Mouse (Mus musculus): ENCODE measurements around the gene Ubac2.

Gene Ubac2

DNA sequence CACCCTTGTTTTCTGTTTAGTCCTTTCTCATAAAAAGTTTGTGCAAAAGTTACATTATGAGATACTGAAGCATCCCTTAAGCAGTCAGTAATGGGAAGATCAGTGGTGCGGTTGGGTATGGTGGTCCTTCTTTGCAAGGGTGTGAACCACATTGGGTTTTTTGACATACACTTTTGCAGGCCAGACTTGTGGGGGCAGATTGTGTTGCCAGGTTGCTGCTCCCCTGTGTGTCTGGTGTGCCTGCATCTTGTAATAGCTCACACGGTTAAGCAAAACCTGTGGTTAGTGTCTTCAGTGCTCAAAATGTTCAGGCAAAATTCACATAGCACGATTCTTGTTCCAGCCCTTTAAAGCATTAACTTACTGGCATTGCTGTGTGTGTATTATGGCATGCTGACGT, 16.9 kb downstream of the Ubac2 start:
- DNase-seq: no peak

DNA sequence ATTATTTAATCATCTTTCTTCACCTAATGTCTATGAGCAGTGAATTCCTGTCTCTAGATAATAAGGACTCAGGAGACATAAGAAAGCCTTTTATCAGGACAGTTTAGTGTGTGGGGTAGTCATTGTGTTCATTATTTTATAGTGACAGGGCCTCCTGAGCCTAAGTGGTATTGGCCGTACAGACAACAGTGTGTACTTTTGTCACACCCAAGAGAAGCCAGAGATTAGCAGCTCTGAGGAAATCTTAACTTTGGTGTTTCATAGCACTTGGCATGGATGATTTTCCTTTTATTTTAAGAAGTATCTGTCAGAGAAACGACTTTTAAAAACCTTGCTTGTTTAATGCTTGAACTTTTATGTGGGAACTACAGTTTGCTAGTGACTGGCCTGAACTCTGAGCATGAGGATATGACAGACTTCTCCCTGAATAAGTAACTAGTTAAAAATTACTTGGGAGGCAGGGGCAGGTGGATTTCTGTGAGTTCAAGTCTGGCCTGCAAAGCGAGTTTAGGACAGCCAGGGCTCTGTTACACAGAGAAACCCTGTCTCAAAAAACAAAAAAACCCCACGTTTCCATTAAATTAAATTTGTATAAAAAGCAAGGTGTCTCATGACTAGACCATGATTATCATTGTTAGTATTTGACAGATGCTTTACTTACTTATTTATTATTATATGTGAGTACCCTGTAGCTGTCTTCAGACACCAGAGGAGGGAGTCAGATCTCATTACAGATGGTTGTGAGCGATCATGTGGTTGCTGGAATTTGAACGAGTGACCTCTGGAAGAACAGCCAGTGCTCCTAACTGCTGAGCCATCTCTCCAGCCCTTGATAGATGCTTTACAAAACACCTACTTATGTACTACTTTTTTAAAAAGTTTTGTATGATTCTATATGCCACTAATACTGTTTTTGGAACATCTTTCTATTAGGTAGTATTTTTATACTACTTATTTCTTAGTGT, 18.0 kb downstream of the Ubac2 start:
- no peak for DNase-seq

DNA sequence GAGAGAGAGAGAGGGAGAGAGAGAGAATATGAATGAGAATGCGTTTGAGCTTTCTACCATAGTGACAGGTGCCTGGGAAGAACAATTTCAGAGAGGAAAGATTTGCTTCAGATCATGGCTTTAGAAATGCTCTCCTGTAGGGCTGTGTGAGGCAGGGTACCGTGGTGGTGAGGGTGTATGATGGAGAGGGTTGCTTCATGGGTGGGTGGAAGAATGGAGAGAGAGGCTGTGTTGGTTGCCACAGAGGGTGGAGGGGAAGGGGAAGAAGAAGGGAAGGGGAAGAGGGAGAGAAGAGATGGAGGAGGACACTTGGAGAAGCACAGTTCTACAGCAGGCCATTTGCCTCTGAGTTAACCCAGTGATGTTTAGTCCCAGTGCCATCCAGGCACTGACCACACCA, 19.4 kb downstream of the Ubac2 start:
- no peak for DNase-seq

DNA sequence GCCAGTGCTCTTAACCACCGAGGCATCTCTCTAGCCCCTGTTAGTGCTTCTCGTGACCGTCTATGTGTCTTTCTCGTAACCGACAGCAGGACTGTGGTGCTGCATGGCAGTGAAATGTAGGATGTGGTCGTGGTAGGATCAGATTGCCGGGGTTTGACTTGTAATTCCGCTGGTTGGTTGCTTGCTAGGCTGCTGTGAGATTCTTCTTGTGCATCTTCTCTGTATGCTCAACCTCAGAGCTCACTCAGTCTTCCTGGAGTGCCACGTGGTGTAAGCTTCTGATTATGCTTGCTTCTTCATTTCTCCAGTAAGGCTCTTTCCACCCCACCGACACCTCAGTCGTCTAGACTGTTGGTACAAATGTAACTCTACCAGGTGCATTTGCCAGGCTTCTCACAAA, 20.1 kb downstream of the Ubac2 start:
- DNase-seq: no peak

DNA sequence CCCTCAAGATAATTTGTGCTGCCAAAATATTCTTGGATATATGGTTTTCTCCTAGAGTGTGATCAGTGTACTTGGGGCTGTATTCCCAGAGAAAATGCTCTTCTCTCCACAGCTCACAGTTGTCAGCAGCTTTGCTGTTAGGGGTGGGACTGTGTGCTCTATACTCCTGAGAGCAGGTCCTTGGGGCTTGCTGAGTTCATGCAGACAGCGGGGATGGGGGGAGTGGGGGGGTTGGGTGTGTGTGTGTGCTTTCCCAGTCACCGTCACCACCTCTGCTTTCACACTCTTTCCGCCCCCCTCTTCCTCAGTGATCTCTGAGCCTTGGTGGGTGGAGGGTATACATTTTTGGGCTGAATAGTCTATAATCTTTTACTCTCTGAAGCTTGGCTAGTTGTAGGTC, 20.7 kb downstream of the Ubac2 start:
- no peak for DNase-seq

DNA sequence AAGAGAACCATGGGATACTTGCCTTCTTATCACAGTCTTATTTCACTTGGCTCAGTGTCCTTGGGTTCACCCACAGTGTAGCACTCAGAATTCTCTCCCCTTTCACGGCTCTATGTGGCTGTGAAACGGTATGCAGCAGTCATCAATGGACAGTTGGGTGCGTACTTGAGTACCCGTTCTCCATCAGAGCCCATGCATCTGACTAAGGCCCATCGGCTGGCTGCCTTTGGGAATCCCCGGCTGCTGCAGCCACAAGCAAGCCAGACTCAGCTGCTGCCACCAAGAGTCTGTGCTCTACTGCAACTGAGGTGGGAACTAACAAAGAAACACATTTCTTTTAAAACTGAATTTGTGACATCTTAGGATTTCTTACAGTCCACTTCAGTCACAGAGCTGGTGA, 23.1 kb downstream of the Ubac2 start:
- no peak for DNase-seq

DNA sequence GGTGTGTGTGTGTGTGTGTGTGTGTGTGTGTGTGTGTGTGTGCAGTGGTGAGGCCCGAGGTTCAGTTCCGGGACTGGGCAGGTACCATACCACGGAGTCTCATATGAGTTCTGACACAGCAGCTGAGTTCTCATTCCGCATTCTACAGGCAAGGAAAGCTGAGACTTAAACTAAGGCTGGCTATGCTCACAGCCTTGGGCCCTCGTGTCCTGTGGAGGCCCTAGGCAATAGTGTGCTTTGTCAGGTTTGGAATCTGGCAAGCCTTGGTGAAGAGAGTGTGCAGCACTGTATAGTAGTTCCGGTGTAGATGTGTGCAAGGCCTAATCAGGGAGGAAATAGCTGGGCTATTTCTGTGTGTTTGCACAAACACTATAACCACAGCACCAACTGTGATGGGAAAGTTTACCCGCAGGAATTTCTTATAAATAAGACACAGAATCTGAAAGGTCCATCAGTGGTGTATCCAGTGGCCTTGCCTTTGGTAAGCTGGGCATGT, 25.0 kb downstream of the Ubac2 start:
- DNase-seq: no peak

DNA sequence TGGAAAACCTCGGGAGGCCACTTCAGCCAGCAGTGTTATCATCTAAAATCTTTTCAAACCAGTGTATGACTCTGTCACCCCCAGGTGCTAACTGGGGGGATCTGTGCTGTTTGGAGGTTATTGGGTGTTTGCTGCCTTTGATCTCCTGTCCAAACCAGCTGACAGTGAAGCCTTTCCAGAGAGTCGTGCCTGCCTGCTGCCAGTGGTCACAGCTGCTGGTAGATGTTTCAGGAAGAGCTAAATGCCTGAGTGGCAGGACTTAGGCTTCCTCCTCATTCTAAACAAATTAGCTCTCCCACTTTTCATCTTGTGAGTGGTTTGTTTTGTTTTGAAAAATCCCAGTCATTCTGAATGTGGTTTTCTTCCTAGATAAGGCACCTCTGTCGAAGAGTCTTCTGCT, 26.3 kb downstream of the Ubac2 start:
- DNase-seq: no peak

DNA sequence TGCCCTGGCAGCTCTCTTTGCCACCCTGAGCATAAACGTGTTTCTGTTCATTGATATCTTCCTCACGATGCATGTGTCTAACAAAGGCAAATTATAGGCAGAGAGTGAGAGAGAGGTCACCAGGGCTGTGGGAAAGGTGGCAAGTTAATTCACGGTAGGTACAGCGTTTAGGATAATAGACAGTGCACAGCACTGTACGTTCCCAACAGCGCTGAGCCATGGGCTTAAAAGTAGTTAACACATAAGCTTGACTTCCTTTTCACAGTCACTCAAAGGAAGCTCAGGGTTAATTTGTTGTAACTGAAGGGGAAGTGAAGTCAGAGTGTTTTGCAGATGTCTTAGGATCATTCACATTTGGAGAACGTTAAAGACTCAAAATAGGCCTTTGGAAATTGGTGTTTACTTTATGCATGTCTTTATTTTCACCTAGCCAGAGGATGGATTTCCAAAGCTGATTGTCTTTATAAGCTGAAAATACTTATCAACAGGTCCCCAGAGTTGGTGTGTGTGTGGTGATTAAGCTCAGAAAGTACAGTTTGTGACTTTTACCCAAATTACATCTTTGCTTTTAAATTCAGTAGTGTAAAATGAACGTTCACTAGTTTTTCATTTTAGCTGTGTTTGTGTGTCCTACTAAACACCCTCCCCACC, 28.0 kb downstream of the Ubac2 start:
- no peak for DNase-seq

DNA sequence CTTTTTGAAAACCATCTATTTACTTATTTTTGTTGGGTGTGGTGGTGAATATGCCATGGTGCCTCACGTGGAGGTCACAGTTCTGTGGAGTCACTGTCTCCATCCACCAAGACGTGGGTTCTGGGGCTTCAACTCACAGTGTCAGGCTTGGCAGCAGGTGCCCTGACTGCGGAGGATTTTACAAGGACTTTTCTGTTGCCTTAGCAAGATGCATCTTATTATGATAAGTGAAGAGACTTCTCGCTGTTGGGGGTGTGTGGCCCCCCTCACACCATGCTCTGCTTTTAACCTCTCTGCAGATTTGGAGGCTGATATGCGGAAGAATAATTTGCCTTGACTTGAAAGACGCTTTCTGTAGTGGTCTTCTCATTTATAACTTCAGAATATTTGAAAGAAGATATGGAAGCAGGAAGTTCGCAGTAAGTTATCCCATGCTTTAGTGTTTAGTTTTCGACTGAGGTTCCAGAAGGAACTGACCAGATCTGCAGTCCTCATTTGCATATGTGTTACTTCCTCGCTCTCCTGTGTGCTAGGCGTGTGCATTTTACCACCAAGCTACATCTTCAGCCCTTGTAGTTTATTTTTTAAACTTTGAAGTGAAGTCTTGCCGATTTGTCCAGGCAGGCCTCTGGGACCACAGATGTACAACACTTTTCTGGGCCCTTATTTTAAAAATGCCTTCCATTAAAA, 28.7 kb downstream of the Ubac2 start:
- no peak for DNase-seq

DNA sequence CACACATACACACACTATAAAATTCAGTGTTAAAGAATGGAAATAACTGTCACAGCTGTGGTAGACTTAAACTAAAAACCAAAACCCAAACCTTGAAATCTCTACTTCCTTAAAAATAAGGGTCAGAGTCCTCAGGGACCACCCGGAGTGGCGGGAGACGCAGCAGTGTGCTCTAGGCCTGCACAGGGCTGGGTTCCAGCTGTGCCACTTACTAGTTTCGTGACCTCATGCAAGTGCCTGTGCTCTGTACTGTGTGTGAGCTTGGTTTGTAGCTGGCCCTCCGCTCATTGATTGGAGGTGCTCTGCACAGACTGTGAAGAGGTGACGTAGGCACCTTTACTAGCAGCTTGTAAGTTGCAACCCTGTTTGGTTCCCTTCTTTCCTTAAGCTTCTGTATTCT, 31.4 kb downstream of the Ubac2 start:
- DNase-seq: no peak

DNA sequence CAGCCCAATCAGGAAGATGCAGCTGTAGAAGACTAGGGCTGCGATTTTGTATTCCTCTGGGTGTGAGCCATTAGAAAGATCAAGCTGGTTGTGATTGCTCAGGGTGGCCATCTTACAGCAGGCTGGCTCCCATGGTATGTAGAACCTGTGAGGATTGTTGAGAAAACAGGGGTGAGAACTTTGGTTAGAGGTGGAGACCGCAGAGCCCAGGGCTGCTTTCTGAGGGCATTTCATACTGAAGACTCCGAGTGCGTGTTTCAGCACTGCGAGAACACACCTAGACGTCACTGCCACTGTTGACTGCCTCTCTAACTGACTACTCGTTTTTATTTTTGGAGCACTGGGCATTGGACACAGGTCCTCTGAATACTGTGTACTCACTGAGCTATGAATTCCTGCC, 34.1 kb downstream of the Ubac2 start:
- DNase-seq: no peak

DNA sequence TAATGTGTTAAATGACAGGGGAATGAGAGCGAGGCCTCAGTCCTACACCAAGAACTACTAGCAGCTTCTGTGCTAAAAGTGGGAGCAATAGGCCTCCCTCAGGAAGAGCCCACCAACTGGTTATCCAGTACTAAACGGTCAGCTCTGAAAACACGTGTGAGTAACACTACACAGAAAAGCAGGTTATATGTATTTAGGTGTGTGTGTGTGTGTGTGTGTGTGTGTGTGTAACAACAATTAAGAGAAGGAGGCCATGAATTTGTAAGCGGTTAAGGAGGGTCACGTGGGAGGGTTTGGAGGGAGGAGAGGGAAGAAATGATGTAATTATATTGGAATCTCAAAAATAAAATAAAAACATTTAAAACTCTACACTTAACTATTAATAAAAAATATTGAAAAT, 36.7 kb downstream of the Ubac2 start:
- no peak for DNase-seq

DNA sequence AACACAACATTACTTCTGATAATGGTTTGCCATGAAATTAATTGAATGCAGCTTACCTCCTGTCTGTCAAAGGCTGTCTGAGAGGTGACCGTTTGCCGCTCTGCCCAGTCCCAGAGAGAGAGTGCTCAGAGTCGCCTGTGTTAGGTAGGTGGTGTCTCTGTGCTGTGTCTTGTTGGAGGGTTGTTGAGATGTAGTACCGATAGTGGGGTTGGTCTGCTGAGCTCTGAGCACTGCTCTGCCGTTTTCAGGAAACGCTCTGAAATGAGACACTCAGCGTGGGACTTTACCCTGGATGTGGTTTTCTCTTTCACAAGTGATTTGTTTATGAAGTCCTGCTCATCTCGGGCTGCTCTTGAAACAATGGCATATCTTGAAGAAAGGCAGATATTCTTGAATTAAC, 37.2 kb downstream of the Ubac2 start, which contains the start of gene Gpr18:
Gpr18 (minus strand) TSS at position 161 of the 400 bp plus-strand sequence.
- DNase-seq: no peak

DNA sequence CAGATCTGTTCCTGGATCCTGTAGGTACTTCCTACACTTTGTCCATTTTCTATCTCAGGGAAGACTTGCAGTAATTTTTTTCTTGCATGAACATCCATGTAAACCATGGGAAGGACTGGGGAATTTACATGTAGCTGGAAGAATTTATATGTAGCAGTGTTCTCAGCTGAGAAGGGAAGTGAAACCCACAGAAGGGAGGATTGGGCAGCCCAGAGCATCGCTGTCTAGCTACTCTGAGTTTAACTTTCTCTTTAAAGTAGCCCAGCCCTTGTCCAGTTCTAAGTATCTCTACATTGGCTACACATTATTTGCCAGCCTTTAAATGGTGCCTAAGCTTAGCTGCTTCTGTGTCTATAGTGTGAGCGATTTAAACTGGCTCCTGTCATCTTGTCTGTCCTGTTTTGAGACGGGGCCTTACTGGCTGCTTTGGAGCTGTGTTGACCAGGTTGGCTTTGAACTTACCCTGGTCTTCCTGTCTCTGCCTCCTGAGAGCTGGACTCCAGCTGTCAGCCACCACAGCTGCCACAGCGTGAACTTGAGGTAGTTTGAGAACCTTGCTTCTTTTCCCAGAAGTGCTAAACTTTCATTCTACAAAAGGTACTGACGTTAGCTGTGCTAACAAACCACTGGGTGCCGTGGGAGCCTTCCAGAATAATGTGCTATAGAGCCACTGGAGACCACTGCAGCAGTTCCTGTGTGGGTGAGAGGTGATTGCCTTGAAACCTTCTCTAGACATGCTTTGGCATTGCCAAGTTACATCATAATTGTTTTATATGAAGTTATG, 38.1 kb downstream of the Ubac2 start:
- no peak for DNase-seq

DNA sequence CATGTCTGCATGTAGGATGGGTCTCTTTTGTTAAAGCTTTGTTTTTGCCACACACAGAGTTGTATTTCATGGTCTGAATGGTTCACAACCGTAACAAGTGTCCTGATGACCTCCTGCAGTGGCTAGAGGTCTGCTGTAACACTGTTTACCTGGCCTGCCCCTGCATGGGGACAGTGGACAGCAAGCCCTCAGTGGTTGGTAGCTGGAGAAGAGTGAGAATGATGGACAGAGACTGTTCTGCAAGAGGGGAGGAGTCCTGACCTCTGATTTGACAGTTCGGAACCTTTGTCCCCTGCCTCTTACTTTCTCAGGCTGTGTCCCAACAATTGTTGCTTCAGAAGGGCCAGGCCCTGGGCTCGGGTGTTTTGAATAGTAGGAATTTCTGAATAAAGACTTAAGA, 39.8 kb downstream of the Ubac2 start:
- DNase-seq: no peak

DNA sequence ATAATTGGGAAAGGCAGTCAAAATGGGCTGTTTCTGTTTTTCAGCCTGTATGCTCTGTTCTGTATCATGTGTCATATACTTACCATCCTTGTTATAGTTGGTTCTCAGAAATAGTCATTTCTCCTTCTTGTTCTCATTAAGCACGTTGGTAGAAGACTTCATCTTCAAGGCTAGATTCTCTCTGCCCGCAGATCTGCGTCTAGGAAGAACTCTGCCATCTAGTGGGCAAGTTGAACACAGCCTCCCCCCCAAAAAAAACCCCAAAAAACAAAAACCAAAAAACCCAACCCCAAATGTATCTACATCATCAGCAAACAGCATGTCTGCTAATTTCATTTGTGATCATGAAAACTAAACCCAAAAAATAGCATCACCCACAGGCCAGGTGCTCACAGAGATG, 41.3 kb downstream of the Ubac2 start:
- no peak for DNase-seq

DNA sequence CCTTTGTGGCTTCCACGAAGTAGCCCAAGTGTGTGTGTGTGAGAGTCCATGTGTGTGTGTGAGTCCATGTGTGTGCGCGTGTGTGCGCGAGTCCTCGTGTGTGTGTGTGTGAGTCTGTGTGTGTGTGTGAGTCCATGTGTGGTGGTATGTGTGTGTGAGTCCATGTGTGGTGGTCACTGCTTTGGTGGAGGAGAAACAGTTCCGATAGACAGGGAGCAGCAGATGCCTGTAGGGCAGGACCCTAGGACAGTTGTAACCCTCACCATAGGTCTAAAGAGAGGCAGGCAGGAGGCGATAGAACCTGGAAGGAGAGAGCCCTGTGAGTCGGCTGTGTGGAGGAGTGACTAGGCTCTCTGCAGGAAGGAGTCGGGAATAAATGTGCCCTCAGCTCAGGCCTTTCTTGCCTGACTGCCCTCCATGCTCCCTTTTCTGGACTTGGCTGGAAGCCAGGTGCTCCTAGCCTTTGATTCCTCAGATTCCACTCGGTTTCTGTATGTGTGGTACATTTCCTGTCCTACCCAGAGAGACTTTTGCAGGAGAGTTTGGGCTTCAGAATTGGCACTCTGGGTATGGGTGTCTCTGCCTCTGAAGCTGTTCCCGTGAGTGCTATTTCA, 42.2 kb downstream of the Ubac2 start:
- no peak for DNase-seq

DNA sequence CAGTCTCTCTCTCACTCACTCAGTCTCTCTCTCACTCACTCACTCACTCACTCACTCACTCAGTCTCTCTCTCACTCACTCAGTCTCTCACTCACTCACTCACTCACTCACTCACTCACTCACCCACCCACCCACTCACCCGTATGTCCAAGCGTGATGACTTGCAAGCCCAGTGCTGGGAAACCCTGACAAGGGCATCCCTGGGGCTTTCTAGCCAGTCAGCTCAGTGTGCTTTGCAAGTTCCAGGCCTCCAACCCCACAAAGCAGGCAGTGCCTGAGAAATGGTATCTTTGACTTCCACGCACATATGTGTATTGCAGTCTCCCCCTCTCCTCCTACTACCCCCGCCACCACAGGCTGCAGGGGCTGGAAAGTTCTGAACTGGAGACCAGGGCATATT, 43.6 kb downstream of the Ubac2 start:
- DNase-seq: no peak

DNA sequence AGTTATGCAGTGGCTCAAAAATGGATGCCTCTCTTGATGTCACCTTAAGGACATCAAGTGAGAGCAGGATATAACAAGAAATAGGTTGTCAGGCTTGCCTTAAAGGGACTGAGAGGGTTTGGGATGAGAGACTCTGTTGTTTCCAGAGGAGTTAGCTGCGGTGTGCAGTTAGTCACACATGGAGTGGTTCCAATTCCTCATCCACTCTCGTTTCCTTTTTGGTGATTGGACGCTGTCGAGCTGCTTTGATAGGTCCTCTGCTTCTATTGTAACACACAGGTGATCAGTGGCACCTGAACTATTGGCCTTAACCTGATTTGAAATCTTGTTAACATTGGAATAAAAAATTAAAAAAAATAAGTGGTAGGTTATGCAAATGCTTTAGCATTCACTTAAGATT, 44.3 kb downstream of the Ubac2 start:
- DNase-seq: no peak

DNA sequence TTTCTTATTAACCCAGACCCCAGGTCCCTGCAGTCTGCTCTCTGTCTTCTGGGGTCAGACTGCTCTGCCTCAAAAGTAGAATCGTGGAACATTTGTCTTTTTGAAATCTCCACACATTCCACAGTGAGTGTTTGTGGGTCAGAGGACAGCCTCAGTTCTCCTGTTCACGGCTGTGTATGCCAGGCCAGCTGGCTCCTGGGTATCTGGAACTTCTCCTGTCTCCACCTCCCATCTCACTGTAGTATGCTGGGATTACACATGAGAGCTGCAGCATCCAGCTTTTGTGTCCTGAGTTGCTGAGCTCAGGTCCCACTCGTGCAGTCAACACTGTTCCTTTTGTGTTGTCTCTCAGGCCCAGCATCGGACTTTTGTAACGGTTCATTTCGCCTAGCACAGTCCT, 46.5 kb downstream of the Ubac2 start:
- no peak for DNase-seq

DNA sequence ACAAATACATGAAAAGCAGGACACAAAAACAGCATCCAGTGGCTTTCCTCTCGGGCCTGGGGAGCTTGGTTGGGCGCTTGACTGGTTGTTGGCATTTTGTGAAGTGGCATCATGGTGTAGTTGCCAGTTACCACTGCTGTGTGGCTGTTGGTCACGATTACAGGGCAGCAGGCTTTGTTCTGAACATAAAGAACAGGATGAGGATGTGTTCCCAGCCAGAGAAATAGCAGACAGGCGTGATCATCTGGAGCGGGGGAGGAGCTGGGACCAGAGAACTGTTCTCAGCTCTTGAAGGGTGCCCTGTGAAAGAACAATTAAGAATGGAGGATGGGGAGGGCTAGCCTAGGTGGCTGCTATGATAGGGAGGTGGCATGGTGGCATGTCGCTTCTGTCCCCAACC, 48.5 kb downstream of the Ubac2 start:
- DNase-seq: no peak

Data from cerebellum, adult 9-11 months (tissue).